24 mouse cellular contexts compared by ENCODE assay signal in genomic region chr10:71082986-71083385, GRCm38 (mm10).
DNase-seq lines count a peak whose midpoint lies in the region; ATAC-seq lines count a peak whose summit lies in the region.
"Had no signal": no experiment of that assay in that cellular context is flagged by ENCODE, and none has a peak within 500 bp of the region (broad histone marks: within the 10 kb centered on the region; RNA-seq: fewer than 3 reads in every experiment).

No protein-coding gene starts in this region.

- WGBS in heart, embryonic 12.5 days, result 73% methylated on average over 6 of the region's 6 CpGs
- 73% methylated on average over 6 of the region's 6 CpGs for WGBS in embryonic facial prominence, embryonic 14.5 days
- WGBS in forebrain, embryonic 12.5 days, result 86% methylated on average over 6 of the region's 6 CpGs

- ATAC-seq in heart, embryonic 12.5 days (ENCODE audit: insufficient number of reproducible peaks, low FRiP score), result no peak
- ATAC-seq in embryonic facial prominence, embryonic 14.5 days (ENCODE audit: low read depth), result no peak
- no peak for ATAC-seq in forebrain, embryonic 12.5 days (ENCODE audit: low FRiP score)
- ATAC-seq: forebrain, embryonic 13.5 days; hindbrain, embryonic 16.5 days; midbrain, embryonic 16.5 days had no signal

- H3K27me3 ChIP-seq in heart, embryonic 12.5 days (replicated peaks), result no peaks in the 10 kb centered on the region
- H3K27me3 ChIP-seq in embryonic facial prominence, embryonic 14.5 days (replicated peaks; ENCODE audit: control insufficient read depth, insufficient read depth, low read length), result no peaks in the 10 kb centered on the region
- H3K27me3 ChIP-seq in forebrain, embryonic 12.5 days, result no peaks in the 10 kb centered on the region
- H3K27me3 ChIP-seq: forebrain, embryonic 13.5 days; kidney, embryonic 15.5 days had no signal

- no peaks in the 10 kb centered on the region for H3K4me1 ChIP-seq in heart, embryonic 12.5 days (replicated peaks)
- peaks cover 25% of the 10 kb centered on the region for H3K4me1 ChIP-seq in embryonic facial prominence, embryonic 14.5 days (ENCODE audit: control insufficient read depth, insufficient read depth, low read length)
- H3K4me1 ChIP-seq in forebrain, embryonic 12.5 days, result no peaks in the 10 kb centered on the region
- H3K4me1 ChIP-seq: forebrain, embryonic 13.5 days; kidney, embryonic 15.5 days had no signal

- DNase-seq in gastrocnemius, adult 18-20 months (ENCODE audit: low spot score), result peak; percentile 35
- no peak for DNase-seq in gastrocnemius, adult 8-10 months (ENCODE audit: low spot score in 2 of 2)
- DNase-seq in heart, adult 8-10 months (ENCODE audit: low spot score), result peak; percentile 28
- DNase-seq in embryonic facial prominence, embryonic 14.5 days (ENCODE audit: low spot score), result no peak
- DNase-seq in testis, postnatal 14 days (ENCODE audit: low spot score), result peak; percentile 27
- DNase-seq: adrenal gland, adult 8-10 months; cerebellum, adult 8-10 months; cerebellum, postnatal 25 days; heart, postnatal 14 days; kidney, adult 18-20 months; kidney, postnatal 25 days; liver; lung, embryonic 14.5 days; lung, postnatal 14 days; right cerebral cortex, adult 18-20 months; thymus, postnatal 14 days had no signal

- no peak overlapping the region for H3K27ac ChIP-seq in heart, embryonic 12.5 days (ENCODE audit: poor library complexity, severe bottlenecking)
- peak overlapping the region; percentile 66 for H3K27ac ChIP-seq in embryonic facial prominence, embryonic 14.5 days (replicated peaks; ENCODE audit: low read depth, low read length)
- H3K27ac ChIP-seq in forebrain, embryonic 12.5 days, result no peak overlapping the region
- H3K27ac ChIP-seq: forebrain, embryonic 13.5 days; kidney, embryonic 15.5 days; liver, embryonic 14.5 days had no signal

- no peak overlapping the region for H3K9ac ChIP-seq in heart, embryonic 12.5 days
- H3K9ac ChIP-seq in embryonic facial prominence, embryonic 14.5 days (ENCODE audit: low read depth, low read length), result no peak overlapping the region
- H3K9ac ChIP-seq in forebrain, embryonic 12.5 days, result no peak overlapping the region
- H3K9ac ChIP-seq: forebrain, embryonic 13.5 days; kidney, embryonic 15.5 days; liver, embryonic 14.5 days; lung, embryonic 14.5 days had no signal

- no peaks in the 10 kb centered on the region for H3K36me3 ChIP-seq in heart, embryonic 12.5 days
- 0 out of 2 replicates have a peak, but pooled peaks cover 7% of the 10 kb centered on the region for H3K36me3 ChIP-seq in embryonic facial prominence, embryonic 14.5 days (ENCODE audit: control insufficient read depth, insufficient read depth, low read length)
- no peaks in the 10 kb centered on the region for H3K36me3 ChIP-seq in forebrain, embryonic 12.5 days (replicated peaks)
- H3K36me3 ChIP-seq: G1E; kidney, embryonic 15.5 days had no signal

- H3K9me3 ChIP-seq in heart, embryonic 12.5 days (replicated peaks), result no peaks in the 10 kb centered on the region
- no peaks in the 10 kb centered on the region for H3K9me3 ChIP-seq in embryonic facial prominence, embryonic 14.5 days (ENCODE audit: control insufficient read depth, low read length)
- H3K9me3 ChIP-seq in forebrain, embryonic 12.5 days, result no peaks in the 10 kb centered on the region
- H3K9me3 ChIP-seq: forebrain, embryonic 13.5 days; kidney, embryonic 15.5 days had no signal

- H3K4me2 ChIP-seq in heart, embryonic 12.5 days, result no peak overlapping the region
- H3K4me2 ChIP-seq in embryonic facial prominence, embryonic 14.5 days (ENCODE audit: low read depth, low read length), result no peak overlapping the region
- no peak overlapping the region for H3K4me2 ChIP-seq in forebrain, embryonic 12.5 days
- H3K4me2 ChIP-seq: forebrain, embryonic 13.5 days; kidney, embryonic 15.5 days; lung, embryonic 14.5 days had no signal

- no peak overlapping the region for H3K4me3 ChIP-seq in heart, embryonic 12.5 days
- no peak overlapping the region for H3K4me3 ChIP-seq in embryonic facial prominence, embryonic 14.5 days (ENCODE audit: low read depth, low read length)
- no peak overlapping the region for H3K4me3 ChIP-seq in forebrain, embryonic 12.5 days (replicated peaks)
- H3K4me3 ChIP-seq: forebrain, embryonic 13.5 days; kidney, embryonic 15.5 days had no signal

Comparison
In these comparisons a context has a peak if more than half of its experiments do, and no peak if none do; other contexts are left out.
1. DNase-seq: peak in gastrocnemius, adult 18-20 months (single experiment), heart, adult 8-10 months (single experiment) and testis, postnatal 14 days (single experiment); none in gastrocnemius, adult 8-10 months (0 of 2) and embryonic facial prominence, embryonic 14.5 days (single experiment).